Mouse (Mus musculus): Measurements from ENCODE around the gene Gdpgp1. TPM values are rescaled to one million over a fixed set of nuclear protein-coding genes. Genes with fewer than 3 reads are reported as not detected.
A peak's percentile ranks its signal among the peaks of the same experiment; 100 is the strongest.

The Gdpgp1 gene
- total and polyA plus RNA-seq, 3 experiments = 3.7 to 10.2 (median 5.9) TPM

GRCm38 (mm10) chr7:80200963-80201539, 31.6 kb upstream of the Gdpgp1 start:
- no peak for ATAC-seq (ENCODE audit: extremely low read depth, insufficient number of reproducible peaks, low FRiP score, poor library complexity, severe bottlenecking)
- TF ChIP-seq CTCF (IDR thresholded peaks at IDR 0.05; ENCODE audit: low read depth, low read length) = no peak
- TF ChIP-seq POLR2AphosphoS5 (IDR thresholded peaks at IDR 0.05; ENCODE audit: insufficient replicate concordance, low read depth, low read length) = no peak
- TF ChIP-seq TAL1 (conservative IDR thresholded peaks at IDR 0.05; ENCODE audit: low read depth, low read length) = no peak
- no peak for TF ChIP-seq GATA2 (IDR thresholded peaks at IDR 0.05; ENCODE audit: borderline replicate concordance, low read depth, low read length)
- TF ChIP-seq GATA1 (IDR thresholded peaks at IDR 0.05; ENCODE audit: borderline replicate concordance, low read length) = no peak
- Histone ChIP-seq H3K36me3 (replicated peaks) (peaks cover 61% of the 10 kb centered on the region), H3K9me3 (replicated peaks) (no peaks in the 10 kb centered on the region), H3K4me3 (ENCODE audit: low read depth, low read length) (peak overlapping the region; percentile 91; the same call in 1 of the 2 replicates), H3K27me3 (ENCODE audit: insufficient read depth, low read length) (no peaks in the 10 kb centered on the region), H3K4me1 (ENCODE audit: insufficient read depth, low read depth, low read length) (peaks cover 88% of the 10 kb centered on the region)
- DNase-seq (ENCODE audit: low spot score) = no peak

DNA sequence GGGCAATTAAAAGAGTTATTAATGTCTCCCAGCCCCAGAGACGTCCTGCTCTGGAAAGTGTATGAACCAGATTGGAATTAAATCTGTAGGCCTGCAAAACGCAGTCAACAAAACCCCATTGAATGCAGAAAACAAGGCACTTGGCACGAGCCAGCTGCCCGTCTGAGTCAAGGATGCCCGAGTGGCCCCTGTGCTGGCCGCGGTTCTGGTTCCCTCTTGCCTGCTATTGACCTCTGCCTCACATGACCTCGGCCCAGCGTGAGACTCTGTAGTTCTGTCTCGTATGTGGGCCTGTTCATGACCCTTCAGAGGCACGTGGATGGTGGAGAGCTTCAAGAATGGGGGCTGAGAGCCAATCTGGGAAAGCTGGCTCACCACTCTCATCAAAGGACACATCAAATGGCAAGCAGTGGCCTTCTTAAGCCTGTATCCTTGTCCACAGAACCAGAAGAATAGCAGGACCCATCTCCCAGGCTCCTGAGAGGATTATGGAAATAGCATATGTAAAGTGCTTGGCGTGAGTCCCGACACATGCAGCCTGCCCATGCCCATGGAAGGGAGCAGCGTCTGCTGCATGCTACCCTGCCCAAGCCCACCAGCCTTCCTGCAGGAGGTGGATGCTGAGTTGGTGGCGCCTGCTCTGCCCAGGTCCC, 30.7 kb upstream of the Gdpgp1 start:
- DNase-seq (ENCODE audit: low spot score) (no peak), ATAC-seq (ENCODE audit: extremely low read depth, insufficient number of reproducible peaks, low FRiP score, poor library complexity, severe bottlenecking) (no peak)
- peaks cover 71% of the 10 kb centered on the region for H3K36me3 ChIP-seq (replicated peaks)
- H3K4me1 ChIP-seq (ENCODE audit: insufficient read depth, low read depth, low read length) = peaks cover 93% of the 10 kb centered on the region
- TF ChIP-seq GATA1 (IDR thresholded peaks at IDR 0.05; ENCODE audit: borderline replicate concordance, low read length) (no peak), GATA2 (IDR thresholded peaks at IDR 0.05; ENCODE audit: borderline replicate concordance, low read depth, low read length) (no peak), CTCF (IDR thresholded peaks at IDR 0.05; ENCODE audit: low read depth, low read length) (no peak), POLR2AphosphoS5 (IDR thresholded peaks at IDR 0.05; ENCODE audit: insufficient replicate concordance, low read depth, low read length) (no peak), TAL1 (conservative IDR thresholded peaks at IDR 0.05; ENCODE audit: low read depth, low read length) (no peak)
- H3K9me3 ChIP-seq (replicated peaks) = no peaks in the 10 kb centered on the region
- H3K27me3 ChIP-seq (ENCODE audit: insufficient read depth, low read length) = no peaks in the 10 kb centered on the region
- H3K4me3 ChIP-seq (ENCODE audit: low read depth, low read length) = peak overlapping the region; percentile 67; the same call in 1 of the 2 replicates

- no peaks in the 10 kb centered on the region for H3K9me3 ChIP-seq (replicated peaks)
- peaks cover 93% of the 10 kb centered on the region for H3K4me1 ChIP-seq (ENCODE audit: insufficient read depth, low read depth, low read length)
- TF ChIP-seq CTCF (IDR thresholded peaks at IDR 0.05; ENCODE audit: low read depth, low read length) (no peak), POLR2AphosphoS5 (IDR thresholded peaks at IDR 0.05; ENCODE audit: insufficient replicate concordance, low read depth, low read length) (no peak), GATA1 (IDR thresholded peaks at IDR 0.05; ENCODE audit: borderline replicate concordance, low read length) (no peak), TAL1 (conservative IDR thresholded peaks at IDR 0.05; ENCODE audit: low read depth, low read length) (no peak), GATA2 (IDR thresholded peaks at IDR 0.05; ENCODE audit: borderline replicate concordance, low read depth, low read length) (no peak)
- H3K4me3 ChIP-seq (ENCODE audit: low read depth, low read length) = peak overlapping the region; percentile 67; the same call in 1 of the 2 replicates
- peaks cover 80% of the 10 kb centered on the region for H3K36me3 ChIP-seq (replicated peaks)
- no peaks in the 10 kb centered on the region for H3K27me3 ChIP-seq (ENCODE audit: insufficient read depth, low read length)
- ATAC-seq (ENCODE audit: extremely low read depth, insufficient number of reproducible peaks, low FRiP score, poor library complexity, severe bottlenecking) (no peak), DNase-seq (ENCODE audit: low spot score) (no peak)
Observed at GRCm38 (mm10) chr7:80202961-80203360, 29.7 kb upstream of the Gdpgp1 start.

GRCm38 (mm10) chr7:80203638-80204096, 29.0 kb upstream of the Gdpgp1 start:
- ATAC-seq (ENCODE audit: extremely low read depth, insufficient number of reproducible peaks, low FRiP score, poor library complexity, severe bottlenecking) (no peak; the same call in 1 of the 2 replicates), DNase-seq (ENCODE audit: low spot score) (no peak)
- H3K27me3 ChIP-seq (ENCODE audit: insufficient read depth, low read length) = no peaks in the 10 kb centered on the region
- H3K9me3 ChIP-seq (replicated peaks) = no peaks in the 10 kb centered on the region
- TF ChIP-seq CTCF (IDR thresholded peaks at IDR 0.05; ENCODE audit: low read depth, low read length) (no peak), GATA2 (IDR thresholded peaks at IDR 0.05; ENCODE audit: borderline replicate concordance, low read depth, low read length) (no peak), TAL1 (conservative IDR thresholded peaks at IDR 0.05; ENCODE audit: low read depth, low read length) (no peak), GATA1 (IDR thresholded peaks at IDR 0.05; ENCODE audit: borderline replicate concordance, low read length) (no peak), POLR2AphosphoS5 (IDR thresholded peaks at IDR 0.05; ENCODE audit: insufficient replicate concordance, low read depth, low read length) (no peak)
- peaks cover 99% of the 10 kb centered on the region for H3K4me1 ChIP-seq (ENCODE audit: insufficient read depth, low read depth, low read length)
- peaks cover 82% of the 10 kb centered on the region for H3K36me3 ChIP-seq (replicated peaks)
- peak overlapping the region; percentile 67; the same call in 1 of the 2 replicates for H3K4me3 ChIP-seq (ENCODE audit: low read depth, low read length)

GRCm38 (mm10) chr7:80204362-80204761, 28.3 kb upstream of the Gdpgp1 start:
- no peak for ATAC-seq (ENCODE audit: extremely low read depth, insufficient number of reproducible peaks, low FRiP score, poor library complexity, severe bottlenecking)
- peak overlapping the region; percentile 47; the same call in 1 of the 2 replicates for H3K4me3 ChIP-seq (ENCODE audit: low read depth, low read length)
- H3K9me3 ChIP-seq (replicated peaks) = no peaks in the 10 kb centered on the region
- H3K27me3 ChIP-seq (ENCODE audit: insufficient read depth, low read length) = no peaks in the 10 kb centered on the region
- H3K36me3 ChIP-seq (replicated peaks) = peaks cover 82% of the 10 kb centered on the region
- no peak for DNase-seq (ENCODE audit: low spot score)
- peaks cover 100% of the 10 kb centered on the region for H3K4me1 ChIP-seq (ENCODE audit: insufficient read depth, low read depth, low read length)
- no peak for TF ChIP-seq GATA1 (IDR thresholded peaks at IDR 0.05; ENCODE audit: borderline replicate concordance, low read length)
- TF ChIP-seq POLR2AphosphoS5 (IDR thresholded peaks at IDR 0.05; ENCODE audit: insufficient replicate concordance, low read depth, low read length) = no peak
- no peak for TF ChIP-seq GATA2 (IDR thresholded peaks at IDR 0.05; ENCODE audit: borderline replicate concordance, low read depth, low read length)
- no peak for TF ChIP-seq CTCF (IDR thresholded peaks at IDR 0.05; ENCODE audit: low read depth, low read length)
- no peak for TF ChIP-seq TAL1 (conservative IDR thresholded peaks at IDR 0.05; ENCODE audit: low read depth, low read length)

GRCm38 (mm10) chr7:80204961-80205360, 27.7 kb upstream of the Gdpgp1 start:
- Histone ChIP-seq H3K36me3 (replicated peaks) (peaks cover 77% of the 10 kb centered on the region), H3K4me1 (ENCODE audit: insufficient read depth, low read depth, low read length) (peaks cover 100% of the 10 kb centered on the region), H3K9me3 (replicated peaks) (no peaks in the 10 kb centered on the region), H3K4me3 (ENCODE audit: low read depth, low read length) (no peak overlapping the region; the same call in 1 of the 2 replicates), H3K27me3 (ENCODE audit: insufficient read depth, low read length) (no peaks in the 10 kb centered on the region)
- TF ChIP-seq GATA1 (IDR thresholded peaks at IDR 0.05; ENCODE audit: borderline replicate concordance, low read length) = no peak
- TF ChIP-seq TAL1 (conservative IDR thresholded peaks at IDR 0.05; ENCODE audit: low read depth, low read length) = no peak
- no peak for TF ChIP-seq CTCF (IDR thresholded peaks at IDR 0.05; ENCODE audit: low read depth, low read length)
- no peak for TF ChIP-seq GATA2 (IDR thresholded peaks at IDR 0.05; ENCODE audit: borderline replicate concordance, low read depth, low read length)
- TF ChIP-seq POLR2AphosphoS5 (IDR thresholded peaks at IDR 0.05; ENCODE audit: insufficient replicate concordance, low read depth, low read length) = no peak
- ATAC-seq (ENCODE audit: extremely low read depth, insufficient number of reproducible peaks, low FRiP score, poor library complexity, severe bottlenecking) = no peak
- DNase-seq (ENCODE audit: low spot score) = no peak

Measured in G1E (cell line).